Mouse (Mus musculus) telencephalon, adult 2 months (tissue): ENCODE data around the gene Med12.

Experiments
- DNase-seq: peaks from one replicate; pipeline ENCODE4 v3.0.0-alpha.2; 2011; ENCODE audit warnings: low read depth, low spot score

Gene Med12

DNA sequence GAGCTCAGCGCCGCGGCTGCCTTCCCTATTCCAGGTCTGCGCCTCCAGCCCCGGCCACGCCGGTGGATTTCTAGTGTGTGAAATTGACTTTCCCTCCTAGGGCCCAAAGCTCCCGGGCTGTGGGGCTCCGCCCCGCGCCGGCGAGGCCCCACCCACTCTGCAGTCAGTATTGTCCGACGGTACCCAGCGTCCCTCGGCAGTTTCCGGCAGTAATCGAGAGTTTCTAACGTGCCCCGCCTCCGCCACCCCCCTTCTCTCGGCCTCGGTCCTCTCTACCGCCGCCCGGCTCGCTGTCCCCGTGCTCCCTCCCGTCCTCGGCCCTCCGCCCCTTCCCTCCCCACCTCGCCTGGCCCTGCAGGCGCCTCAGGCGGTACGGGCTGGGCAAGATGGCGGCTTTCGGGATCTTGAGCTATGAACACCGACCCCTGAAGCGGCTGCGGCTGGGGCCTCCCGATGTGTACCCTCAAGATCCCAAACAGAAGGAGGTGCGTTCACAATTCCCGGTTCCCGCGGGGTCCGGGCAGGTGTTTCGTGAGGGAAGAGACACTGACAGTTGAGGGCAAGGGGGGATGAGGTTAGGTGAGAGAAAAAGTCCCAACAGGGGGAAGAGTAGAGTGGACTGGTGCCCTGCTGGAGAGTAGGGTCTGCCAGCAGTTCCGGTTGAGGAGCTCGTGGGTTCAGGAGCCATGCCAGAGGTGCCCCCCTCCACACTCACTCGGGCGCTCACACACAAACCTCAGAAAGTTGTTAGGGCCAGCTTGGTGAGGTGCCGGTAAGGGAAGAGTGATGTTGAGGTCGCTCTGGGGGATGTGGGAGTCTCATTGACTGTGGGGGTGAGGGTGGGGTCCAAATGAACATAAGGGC, at the start of gene Med12:
Gene Med12 (plus strand): TSS at position 156 of the 864 bp plus-strand sequence.
- DNase-seq = peak; percentile 57

DNA sequence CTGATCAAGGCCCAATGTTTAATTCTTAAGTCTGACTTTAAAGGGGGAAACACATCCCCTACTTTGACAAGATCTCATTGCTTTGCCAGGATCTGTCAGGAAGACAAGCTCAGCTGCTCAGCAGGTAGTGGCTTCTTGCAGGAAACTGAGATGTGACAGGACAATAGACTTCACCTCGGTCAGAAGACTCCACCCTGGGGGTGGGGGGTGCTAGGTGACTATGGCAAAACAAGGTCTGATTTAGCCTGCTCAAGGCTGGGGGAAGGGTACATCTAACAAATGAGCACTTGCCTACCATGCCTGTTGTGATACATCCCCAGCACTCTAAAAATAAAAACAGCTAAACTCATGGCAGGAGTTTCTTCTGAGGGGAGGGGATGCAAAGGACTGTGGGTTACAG, 28.8 kb upstream of the Med12 start:
- no peak for DNase-seq

DNA sequence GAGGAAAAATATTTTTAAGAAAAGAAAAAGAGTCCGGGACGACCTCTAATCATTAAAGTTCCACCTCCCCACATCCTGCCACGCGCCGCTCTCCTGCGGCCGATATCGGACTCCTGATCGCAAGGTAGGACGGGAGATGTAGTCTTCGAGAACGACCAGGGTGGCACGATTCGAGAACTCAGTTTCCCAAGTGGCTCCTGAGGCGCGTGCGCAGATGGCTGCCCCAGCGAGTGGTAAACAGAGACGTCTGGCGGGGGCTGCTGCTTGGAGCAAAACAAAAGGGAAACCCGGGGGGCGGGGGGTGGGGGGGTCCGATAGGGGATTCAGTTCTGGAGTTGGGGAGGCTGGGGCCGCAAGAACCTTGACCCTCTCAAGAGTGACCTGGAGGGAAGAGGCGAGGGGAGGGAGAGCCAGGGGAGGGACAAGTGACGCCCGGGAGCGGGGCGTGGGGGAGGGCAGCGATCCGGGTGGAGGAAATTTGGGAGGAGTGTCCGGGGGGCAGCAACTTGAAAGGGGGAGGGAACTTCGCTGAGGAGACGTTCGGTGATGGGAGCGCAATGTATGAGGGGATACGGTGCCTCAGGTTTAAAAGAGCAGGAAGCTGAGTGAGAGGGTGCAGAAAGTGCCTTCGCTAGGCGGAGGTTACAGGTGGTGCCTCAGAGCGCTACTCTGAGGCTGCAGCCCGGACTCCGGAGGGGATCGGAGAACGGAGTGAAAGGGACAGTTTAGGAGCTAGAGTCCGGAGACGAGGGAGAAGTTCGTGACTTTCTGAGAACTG, 19.7 kb upstream of the Med12 start, which contains the start of gene Foxo4:
Gene Foxo4 (plus strand): TSS at position 577 of the 778 bp plus-strand sequence.
- peak; percentile 89 for DNase-seq

- DNase-seq = no peak
Measured at GRCm38 (mm10) chrX:101254740-101255139, 19.1 kb upstream of the Med12 start.

DNA sequence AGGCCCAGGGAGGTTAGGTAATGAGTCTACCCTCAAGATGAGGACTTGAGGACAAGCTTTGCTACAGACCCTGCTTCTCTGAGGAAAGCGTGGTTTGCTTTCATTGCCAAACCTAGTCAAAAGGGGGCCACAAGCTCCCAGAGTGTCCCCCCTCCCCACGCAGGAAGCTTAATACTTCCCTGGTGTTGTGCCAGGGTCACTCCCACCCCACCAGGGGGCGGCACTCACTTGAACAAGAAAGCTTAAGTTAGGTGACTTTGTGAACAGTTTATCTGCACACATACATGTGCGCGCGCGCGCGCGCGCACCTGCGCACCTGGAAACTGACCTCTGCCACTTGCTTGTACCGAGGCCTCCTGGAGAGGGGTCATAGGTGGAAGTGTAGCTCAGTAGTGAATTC, 17.2 kb upstream of the Med12 start:
- DNase-seq = no peak

DNA sequence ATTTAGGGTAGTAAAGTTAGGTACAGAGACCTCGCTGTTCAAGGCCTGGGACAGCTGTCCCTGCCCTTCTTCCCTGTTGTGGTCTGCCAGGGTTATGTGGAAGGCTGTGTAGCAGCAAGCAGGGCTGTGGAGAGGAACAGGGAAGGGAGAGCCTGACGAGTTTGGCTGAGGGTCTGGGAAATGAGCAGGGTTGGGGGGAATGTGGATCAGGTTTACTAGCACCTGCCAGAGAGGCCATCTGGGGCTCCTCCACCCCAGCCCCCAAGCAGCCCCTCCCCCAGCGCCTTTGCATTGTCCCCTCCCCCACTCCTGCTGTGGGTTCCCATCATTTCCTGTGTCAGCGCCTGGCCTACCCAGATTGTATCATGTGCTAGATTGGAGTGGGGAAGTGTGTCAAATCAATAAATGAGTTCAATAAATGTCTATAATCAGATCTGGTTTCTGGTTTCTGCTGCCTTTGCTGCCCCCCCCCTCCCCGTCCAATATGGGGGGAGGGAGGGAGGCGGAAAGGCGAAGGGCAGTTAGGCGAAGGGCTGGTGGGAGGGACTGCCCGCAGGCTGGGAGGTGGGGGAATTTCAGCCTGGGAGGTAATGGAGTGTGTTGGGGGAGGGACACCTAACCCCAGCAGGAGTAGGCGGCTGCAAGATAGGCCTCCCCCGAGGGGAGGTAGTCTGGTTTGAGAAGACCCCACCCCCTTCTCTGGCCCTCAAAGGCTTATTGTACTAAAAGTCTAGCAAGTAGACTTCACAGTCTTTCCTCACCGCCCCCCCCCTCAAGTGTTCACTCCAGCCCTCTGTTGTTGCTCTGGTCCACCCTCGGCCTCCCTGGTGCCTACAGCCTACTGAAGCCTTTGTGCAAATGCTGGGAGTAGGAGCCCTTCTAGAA, 13.1 kb upstream of the Med12 start:
- DNase-seq = no peak

DNA sequence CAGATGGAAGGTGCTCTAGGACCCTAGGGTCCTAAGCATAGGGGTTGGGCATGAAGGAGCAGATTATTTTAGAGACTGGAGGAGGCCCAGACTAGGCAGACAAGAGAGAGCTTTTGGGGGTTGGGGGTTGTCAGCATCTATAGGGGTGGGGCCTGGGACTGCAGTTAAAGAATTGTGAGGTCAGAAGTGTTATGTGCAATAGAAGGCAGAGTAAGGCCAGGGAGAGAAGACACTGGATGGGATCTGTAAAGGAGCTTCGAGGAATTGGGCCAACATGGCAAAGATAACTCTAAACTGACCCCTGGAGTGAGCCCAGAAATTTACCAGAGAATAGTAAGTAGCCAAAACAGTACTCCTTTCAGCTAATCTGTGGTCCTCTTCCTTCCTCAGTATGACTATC, 9.9 kb upstream of the Med12 start, which contains the start of gene Gm614:
Gene Gm614 (minus strand): TSS at position 101 of the 400 bp plus-strand sequence.
- DNase-seq = no peak

- no peak for DNase-seq
Measured at GRCm38 (mm10) chrX:101266631-101267030, 7.2 kb upstream of the Med12 start.

- DNase-seq = no peak
Measured at GRCm38 (mm10) chrX:101268025-101268754, 5.6 kb upstream of the Med12 start, which contains the start of gene Il2rg. Il2rg (minus strand) TSS chrX:101268255.

- no peak for DNase-seq
Measured at GRCm38 (mm10) chrX:101268755-101269124, 5.1 kb upstream of the Med12 start, which contains the start of gene Gm20489. Gm20489 (minus strand) TSS chrX:101269023.

DNA sequence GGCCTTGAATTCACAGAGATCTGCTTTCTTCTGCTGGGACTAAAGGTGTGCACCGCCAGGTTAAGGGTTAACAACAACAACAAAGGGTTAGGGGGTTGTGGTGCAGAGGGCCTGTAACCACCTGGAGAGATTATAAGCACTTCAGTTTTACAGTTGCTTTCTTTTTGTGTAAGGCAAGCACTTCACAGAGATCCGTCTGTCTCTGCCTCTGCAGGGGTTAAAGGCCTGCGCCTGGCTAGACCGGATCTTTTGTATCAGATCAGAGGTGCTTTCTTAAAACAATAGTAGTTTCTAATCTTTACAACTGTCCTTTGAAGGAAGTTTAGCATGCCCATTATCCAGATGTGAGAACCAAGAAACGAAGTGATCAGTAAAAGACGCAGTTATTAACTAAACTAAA, 420 bp upstream of the Med12 start:
- DNase-seq = no peak

DNA sequence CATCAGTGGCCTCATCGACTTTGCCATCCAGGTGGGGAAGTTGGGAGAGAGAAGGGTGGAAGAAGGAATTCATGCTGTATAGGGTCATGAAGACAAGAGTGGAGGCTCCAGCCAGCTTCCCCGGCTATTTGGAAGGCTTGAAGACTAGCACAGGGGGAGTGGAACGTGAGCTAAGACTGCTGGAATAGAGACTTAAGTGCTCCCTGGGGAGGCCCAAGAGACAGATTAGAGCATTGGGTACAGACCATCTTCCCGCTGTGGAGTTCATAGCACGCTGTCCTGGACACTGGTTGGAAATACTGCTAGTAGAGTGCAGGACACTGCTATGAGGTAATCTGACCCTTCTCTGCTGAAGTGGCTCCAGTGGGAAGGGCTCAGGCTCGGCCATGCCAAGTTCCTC, 9.0 kb downstream of the Med12 start:
- no peak for DNase-seq

- DNase-seq = no peak
Measured at GRCm38 (mm10) chrX:101285534-101285933, 11.7 kb downstream of the Med12 start.

- no peak for DNase-seq
Measured at GRCm38 (mm10) chrX:101285953-101286670, 12.3 kb downstream of the Med12 start.

DNA sequence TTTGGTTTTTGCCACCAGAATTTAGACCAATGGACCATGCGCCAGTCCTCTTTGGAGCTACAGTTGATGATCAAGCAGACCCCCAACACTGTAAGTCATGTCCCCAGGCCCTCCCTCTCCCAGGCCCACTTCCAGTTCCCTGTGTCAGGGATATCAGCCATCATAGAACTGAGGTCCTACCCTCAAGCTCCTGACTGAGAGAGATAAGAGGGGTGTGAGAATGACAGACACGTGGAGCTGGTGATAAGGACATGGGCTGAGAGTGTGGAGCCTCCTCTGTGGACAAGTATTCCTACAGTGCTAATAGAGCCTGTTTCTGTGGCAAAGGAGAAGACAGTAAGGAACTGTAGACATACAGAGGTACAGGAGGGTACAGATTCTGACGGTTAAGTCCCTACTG, 13.7 kb downstream of the Med12 start:
- no peak for DNase-seq

DNA sequence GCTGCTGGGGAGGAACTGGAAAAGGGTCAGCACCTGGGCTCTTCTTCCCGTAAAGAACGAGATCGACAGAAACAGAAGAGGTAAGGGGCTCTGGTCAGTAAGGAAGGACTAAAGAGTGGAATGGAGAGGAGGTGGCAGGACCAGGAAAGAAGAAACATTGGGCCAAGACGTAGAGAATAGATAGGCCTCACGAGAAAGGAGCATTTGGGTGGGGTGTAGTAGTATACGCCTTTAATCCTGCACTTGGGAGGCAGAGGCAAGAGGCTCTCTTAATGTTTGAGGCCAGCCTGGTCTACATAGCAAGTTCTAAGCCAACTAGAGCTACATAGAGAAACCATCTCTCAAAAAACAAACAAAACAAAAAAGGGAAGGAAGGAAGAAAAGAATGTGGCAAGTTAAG, 14.6 kb downstream of the Med12 start:
- DNase-seq = no peak

DNA sequence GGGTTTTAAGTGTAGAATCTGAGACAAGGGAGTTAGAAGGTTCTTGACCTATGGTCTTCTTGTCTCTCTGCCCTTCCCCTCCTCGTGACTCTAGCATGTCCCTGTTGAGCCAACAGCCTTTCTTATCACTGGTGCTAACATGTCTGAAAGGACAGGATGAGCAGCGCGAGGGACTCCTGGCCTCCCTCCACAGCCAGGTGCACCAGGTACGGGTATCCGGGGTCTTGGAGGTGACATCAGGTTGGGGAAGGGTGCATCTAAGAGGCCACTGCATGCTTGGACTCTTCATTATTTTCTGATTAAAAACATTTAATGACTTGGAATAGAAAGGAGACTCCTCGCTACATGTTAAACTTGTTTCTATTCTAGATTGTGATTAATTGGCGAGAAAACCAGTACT, 15.2 kb downstream of the Med12 start:
- DNase-seq = no peak

- no peak for DNase-seq
Measured at GRCm38 (mm10) chrX:101290111-101290510, 16.3 kb downstream of the Med12 start.

DNA sequence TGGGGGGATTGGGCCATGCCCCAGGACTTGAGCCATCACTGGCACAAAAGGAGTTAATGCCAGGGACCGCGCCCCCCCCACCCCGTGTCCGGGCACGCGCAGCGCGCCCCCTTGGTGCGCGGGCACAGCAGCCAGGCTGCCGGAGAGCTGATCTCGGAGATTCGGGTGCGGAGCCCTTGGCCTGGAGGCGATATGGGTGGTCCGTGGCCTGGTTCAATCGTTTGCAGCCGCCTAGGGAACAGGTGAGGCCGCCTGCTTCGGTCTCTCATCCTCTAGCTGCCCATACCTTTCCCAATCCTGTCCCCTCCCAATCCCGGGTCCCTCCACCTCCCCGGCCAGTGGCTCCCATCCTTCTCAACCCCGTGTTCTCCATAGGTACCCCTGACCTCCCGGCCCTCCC, 25.2 kb downstream of the Med12 start, which contains the start of gene Nlgn3:
Gene Nlgn3 (plus strand): TSS at position 114 of the 400 bp plus-strand sequence.
- no peak for DNase-seq
